Mouse (Mus musculus): ENCODE data around the gene Vps53.
A peak's percentile ranks its signal among the peaks of the same experiment; 100 is the strongest.

Vps53 gene

DNA sequence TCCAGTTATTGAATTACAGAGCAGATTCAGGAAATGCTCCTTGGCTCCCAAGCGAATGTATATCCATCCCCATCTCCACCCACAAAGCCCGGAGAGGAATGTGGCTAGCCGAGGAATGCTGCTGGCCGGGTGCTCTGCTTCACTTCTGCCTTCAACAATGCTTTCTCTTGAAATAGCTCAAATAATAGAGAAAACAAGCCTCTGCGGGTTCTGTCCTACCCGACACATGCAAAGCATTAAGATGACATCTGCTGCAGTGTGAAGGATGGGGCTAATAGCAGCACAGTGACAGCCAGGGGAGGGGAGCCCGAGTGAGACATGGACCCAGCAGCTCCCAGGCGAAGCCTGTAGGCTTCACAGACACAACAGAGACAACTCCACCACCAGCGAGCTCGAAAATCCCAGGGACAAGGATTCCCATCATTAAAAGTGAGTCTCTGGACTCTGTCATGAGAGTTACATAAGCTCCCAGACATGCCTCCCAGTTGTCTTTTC is 59.0 kb downstream of the Vps53 start:
- no peak for DNase-seq (ENCODE audit: extremely low read depth, insufficient read length, low spot score)

DNA sequence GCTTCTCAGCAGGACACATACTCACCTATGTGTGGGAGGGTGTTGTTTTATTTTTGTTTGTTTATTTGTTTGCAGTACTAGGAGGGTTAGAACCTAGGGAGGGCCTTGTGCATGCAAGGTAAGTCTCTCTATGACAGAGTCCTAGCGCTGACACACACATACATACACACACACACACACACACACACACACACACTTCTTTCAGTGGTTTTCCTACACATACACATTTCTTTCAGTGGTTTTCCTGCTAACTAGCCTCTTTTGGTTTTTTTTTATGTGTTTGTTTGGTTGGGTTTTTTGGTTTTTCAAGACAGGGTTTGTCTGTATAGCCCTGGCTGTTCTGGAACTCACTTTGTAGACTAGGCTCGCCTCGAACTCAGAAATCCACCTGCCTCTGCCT is 69.0 kb downstream of the Vps53 start:
- DNase-seq (ENCODE audit: extremely low read depth, insufficient read length, low spot score) = no peak

- no peak for DNase-seq (ENCODE audit: extremely low read depth, insufficient read length, low spot score)
Measured at GRCm38 (mm10) chr11:76106551-76107496, 72.6 kb downstream of the Vps53 start.

GRCm38 (mm10) chr11:76101154-76101553 is 78.3 kb downstream of the Vps53 start:
- DNase-seq (ENCODE audit: extremely low read depth, insufficient read length, low spot score) = no peak

GRCm38 (mm10) chr11:76099193-76099975 is 80.1 kb downstream of the Vps53 start:
- DNase-seq (ENCODE audit: extremely low read depth, insufficient read length, low spot score) = no peak

- DNase-seq (ENCODE audit: extremely low read depth, insufficient read length, low spot score) = no peak
Measured at GRCm38 (mm10) chr11:76093610-76094009, 85.8 kb downstream of the Vps53 start.

GRCm38 (mm10) chr11:76089776-76090175 is 89.7 kb downstream of the Vps53 start:
- DNase-seq (ENCODE audit: extremely low read depth, insufficient read length, low spot score) = no peak

DNA sequence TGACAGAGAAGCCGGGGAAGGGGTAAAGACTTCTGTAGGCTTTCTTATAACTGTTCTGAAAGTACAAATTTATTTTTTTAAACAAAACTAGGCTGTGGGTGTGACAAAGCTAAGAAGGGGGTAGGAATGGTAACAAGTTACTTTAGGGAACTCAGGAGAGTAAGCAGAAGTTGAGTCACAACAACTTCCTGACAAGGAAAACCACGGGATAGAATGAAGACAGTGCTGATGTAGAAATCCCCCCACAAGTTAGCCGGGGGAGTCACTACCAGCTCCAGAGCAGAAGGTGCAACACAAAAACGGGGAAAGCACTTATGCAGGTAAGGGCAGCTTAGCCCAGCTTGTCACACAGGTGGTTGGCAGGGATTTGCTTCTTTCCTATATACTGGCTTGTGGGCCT is 90.9 kb downstream of the Vps53 start:
- DNase-seq (ENCODE audit: extremely low read depth, insufficient read length, low spot score) = no peak

DNA sequence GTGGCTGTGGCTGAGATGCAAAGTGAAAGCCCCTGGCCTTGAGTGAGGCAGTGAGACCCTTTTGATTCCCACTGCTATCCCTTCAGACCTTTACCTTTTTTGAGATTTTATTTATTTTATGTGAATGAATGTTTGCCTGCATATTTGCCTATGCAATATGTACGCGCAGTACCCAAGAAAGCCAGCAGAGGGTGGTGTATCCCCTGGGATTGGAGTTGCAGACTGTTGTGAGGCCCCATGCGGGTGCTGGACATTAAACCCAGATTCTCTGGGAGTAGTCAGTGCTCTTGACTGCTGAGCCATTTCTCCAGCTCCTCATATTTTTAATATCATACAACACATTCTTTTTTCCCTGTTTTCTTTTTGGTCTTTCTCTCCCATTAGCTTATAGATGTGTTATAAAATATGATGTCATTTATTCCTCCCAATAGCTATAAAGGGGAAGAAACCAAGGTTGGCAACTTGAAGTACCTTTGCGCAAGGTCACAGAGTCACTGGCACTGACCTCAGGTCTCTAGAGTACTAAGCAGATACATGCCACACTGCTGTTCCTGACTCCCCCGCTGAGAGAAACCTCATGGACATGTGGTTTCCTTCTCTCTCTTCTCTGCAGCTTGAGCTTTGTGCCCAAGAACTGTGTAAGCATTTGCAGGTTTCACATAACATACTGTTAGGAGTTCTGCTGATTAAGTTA is 93.4 kb downstream of the Vps53 start:
- DNase-seq (ENCODE audit: extremely low read depth, insufficient read length, low spot score) = no peak

DNA sequence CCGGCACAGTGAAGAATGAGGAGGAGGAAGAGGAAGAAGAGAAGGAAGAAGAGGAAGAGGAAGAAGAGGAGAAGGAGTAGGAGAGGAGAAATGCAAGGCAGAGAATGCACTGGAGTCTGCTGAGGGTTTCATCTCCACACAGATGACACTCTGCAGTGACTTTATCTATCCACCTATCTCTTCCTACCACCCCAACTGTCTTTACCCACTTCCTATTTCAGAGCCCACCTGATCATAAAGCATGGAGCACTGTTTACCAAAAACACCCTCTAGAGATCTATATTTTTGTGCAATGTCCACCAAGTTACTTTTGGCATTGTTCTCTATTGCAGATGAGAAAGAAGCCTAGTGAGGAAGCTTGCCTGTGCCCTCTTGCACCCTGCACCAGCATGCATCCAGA is 94.5 kb downstream of the Vps53 start:
- DNase-seq (ENCODE audit: extremely low read depth, insufficient read length, low spot score) = no peak

DNA sequence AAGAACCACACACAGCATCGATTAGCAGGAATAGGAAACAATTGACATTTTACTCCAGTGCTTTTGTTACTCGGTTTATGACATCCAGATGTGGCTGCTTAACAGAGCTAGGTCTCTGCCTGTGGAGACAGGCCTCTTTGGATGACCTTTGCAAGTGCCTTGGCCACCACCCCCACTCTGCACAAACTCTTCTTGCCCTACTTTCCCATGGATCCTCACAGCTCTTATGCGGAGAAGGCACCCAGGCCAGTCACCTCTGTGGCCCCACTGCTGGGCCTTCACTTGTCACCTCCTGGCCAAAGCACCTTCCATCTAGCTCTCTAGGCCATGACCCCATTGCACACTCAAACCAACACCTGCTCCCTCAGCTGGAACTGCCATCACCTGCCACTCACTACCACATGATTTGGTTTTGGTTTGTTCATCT is 95.5 kb downstream of the Vps53 start:
- DNase-seq (ENCODE audit: extremely low read depth, insufficient read length, low spot score) = no peak

DNA sequence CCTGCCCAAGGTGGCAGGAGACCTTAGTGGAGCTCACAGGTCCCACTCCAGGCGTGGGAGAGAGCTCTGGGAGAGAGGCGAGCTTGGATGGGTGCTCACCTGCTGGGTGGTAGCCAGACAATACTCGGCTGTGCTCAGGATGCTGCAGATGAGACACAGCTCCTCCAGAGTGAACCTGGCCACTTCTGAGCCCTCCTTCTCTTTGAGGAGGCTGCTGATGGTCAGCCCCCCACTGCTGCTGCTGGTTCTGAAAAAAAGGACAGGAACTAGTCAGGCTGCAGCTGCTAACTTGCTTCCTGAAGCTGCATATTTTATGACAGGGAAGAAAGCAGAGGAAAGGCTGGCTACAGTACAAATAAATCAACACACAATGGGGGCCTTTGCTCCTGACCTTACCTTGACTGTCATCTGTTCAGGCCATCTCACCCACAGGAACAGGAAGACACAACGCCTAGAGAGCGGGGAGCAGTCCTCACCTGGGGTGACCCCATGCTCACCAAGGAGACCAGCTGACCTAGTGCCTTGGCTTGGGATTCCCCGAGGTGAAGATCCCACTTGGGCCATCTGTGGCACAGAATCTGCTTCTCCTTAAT is 98.3 kb downstream of the Vps53 start:
- no peak for DNase-seq (ENCODE audit: extremely low read depth, insufficient read length, low spot score)

GRCm38 (mm10) chr11:76080293-76080692 is 99.2 kb downstream of the Vps53 start:
- DNase-seq (ENCODE audit: extremely low read depth, insufficient read length, low spot score) = peak; percentile 65

GRCm38 (mm10) chr11:76077341-76077740 is 102.1 kb downstream of the Vps53 start:
- DNase-seq (ENCODE audit: extremely low read depth, insufficient read length, low spot score) = no peak

- no peak for DNase-seq (ENCODE audit: extremely low read depth, insufficient read length, low spot score)
Measured at GRCm38 (mm10) chr11:76074296-76075093, 105.0 kb downstream of the Vps53 start.

DNA sequence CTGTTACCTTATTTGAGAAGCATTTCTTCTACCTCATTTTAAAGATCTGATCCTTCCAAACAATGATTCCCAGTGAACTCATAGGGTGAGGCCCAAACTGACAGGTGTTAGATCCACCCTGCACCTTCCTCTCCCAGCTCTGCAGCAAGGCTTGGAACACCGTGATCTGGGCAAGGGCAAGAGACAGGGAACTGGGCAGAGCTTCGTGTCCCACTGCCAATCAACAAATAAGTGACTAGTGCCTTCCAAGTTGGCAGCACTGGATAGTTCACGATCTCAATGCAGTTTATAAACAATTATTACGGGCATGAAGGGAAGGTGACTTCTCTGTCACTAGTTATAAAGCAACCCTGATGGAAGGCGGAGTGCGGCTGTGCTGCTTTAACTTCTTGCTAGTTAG is 109.6 kb downstream of the Vps53 start:
- DNase-seq (ENCODE audit: extremely low read depth, insufficient read length, low spot score) = no peak

GRCm38 (mm10) chr11:76066563-76067156 is 112.8 kb downstream of the Vps53 start:
- DNase-seq (ENCODE audit: extremely low read depth, insufficient read length, low spot score) = no peak

DNA sequence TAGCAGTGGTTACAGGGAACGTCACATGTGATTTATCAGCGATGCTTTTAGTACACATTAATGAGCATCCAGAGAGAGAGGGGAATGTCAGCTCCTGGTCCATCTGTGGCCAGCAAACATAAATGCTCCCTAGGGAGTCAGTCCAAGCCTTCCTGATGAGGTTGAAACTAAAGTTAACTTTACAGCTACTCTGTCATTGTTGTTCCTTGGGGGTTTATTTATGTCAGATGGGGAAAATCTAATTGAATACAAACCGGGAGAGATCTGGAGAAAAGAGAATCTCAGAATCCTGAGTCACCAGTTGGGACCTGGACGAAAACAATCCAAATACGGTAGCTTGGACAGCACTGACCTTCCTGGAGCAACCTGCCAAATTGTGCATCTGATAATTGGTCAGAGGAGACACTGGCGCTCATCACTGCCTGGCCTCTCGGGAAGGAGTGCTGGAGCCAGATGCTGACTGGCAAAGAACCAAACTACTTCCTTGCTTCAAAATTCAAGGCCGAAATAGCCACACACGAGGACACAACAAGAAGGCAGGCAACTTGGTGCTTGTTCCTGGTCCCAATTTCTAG is 113.8 kb downstream of the Vps53 start:
- no peak for DNase-seq (ENCODE audit: extremely low read depth, insufficient read length, low spot score)

GRCm38 (mm10) chr11:76064411-76064810 is 115.0 kb downstream of the Vps53 start:
- DNase-seq (ENCODE audit: extremely low read depth, insufficient read length, low spot score) = no peak
